Mouse (Mus musculus) erythroblast, embryonic 14.5 days (primary cell): ENCODE results near the gene Mgst1. TPM values are rescaled to one million over a fixed set of nuclear protein-coding genes. Genes with fewer than 3 reads are reported as not detected.
A peak's percentile ranks its signal among the peaks of the same experiment; 100 is the strongest.

Source experiments
- H3K27me3 ChIP-seq: 2 replicates; pipeline ENCODE4 v1.6.1; 2012; ENCODE audit warnings: inconsistent platforms; ENCODE audit not compliant: control insufficient read depth
- H3K36me3 ChIP-seq: 2 replicates; pipeline ENCODE4 v1.6.1; 2012; ENCODE audit warnings: mild to moderate bottlenecking, inconsistent platforms; ENCODE audit not compliant: control insufficient read depth
- H3K4me1 ChIP-seq: 2 replicates; pipeline ENCODE4 v1.6.1; 2012; ENCODE audit warnings: inconsistent platforms; ENCODE audit not compliant: control insufficient read depth
- H3K4me3 ChIP-seq: replicated peaks from 2 replicates; pipeline ENCODE3; 2012; ENCODE audit warnings: moderate library complexity, mild to moderate bottlenecking, inconsistent platforms
- H3K9me3 ChIP-seq: 2 replicates; pipeline ENCODE4 v1.6.1; 2012; ENCODE audit warnings: low read length, inconsistent platforms, mixed read lengths; ENCODE audit not compliant: control insufficient read depth
- GATA1 ChIP-seq: IDR thresholded peaks from 2 replicates; pipeline ENCODE4 v1.6.1; 2012; ENCODE audit warnings: low read length, inconsistent platforms, mixed read lengths
- TAL1 ChIP-seq: IDR thresholded peaks from 3 replicates; pipeline ENCODE4 v1.6.1; 2012; ENCODE audit warnings: low read length, inconsistent platforms, mixed read lengths
- polyA plus RNA-seq: library from polyadenylated mRNA; stranded (reverse); fragments of >175 nt; gene quantifications from 2 replicates; pipeline ENCODE4 v1.2.3, GENCODE M21; 2012

The Mgst1 gene
- polyA plus RNA-seq, 1 experiment = 0.07 TPM

DNA sequence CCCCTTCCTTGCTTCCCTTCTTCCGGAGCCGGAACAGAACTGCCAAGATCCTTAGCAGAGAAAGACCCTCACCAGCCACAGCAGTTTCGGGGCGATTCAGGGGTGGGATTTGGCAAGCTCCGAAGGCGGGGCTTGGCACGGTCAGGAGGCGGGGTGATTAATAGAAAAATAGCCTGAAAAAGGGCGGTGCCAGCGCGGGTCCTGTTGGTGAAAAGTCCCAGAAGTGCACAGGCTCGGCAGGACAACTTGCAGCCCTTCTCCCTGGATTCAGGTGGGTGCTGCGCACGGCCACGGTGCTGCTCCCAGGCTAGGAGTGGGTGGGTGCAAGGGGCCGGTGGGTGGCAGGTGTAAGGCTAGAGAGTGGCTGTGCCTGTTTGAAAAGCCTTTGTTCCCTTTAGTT is 220 bp downstream of the Mgst1 start:
- no peak for TF ChIP-seq TAL1
- no peak for TF ChIP-seq GATA1
- H3K36me3 ChIP-seq = no peaks in the 10 kb centered on the region

GRCm38 (mm10) chr6:138141111-138141592 is 1.0 kb downstream of the Mgst1 start:
- Histone ChIP-seq H3K27me3 (no peaks in the 10 kb centered on the region), H3K36me3 (no peaks in the 10 kb centered on the region), H3K9me3 (no peaks in the 10 kb centered on the region; the same call in 1 of the 2 replicates), H3K4me1 (no peaks in the 10 kb centered on the region), H3K4me3 (peak overlapping the region; percentile 55)
- TF ChIP-seq GATA1 (no peak), TAL1 (no peak)

More for the DNA sequence above, 220 bp downstream of the Mgst1 start:
- Histone ChIP-seq H3K27me3 (no peaks in the 10 kb centered on the region), H3K4me1 (no peaks in the 10 kb centered on the region), H3K9me3 (no peaks in the 10 kb centered on the region; the same call in 1 of the 2 replicates), H3K4me3 (peak overlapping the region; percentile 55)

GRCm38 (mm10) chr6:138142604-138143003 is 2.5 kb downstream of the Mgst1 start:
- H3K27me3 ChIP-seq = no peaks in the 10 kb centered on the region
- H3K4me3 ChIP-seq = no peak overlapping the region
- TF ChIP-seq TAL1 (no peak), GATA1 (no peak)
- no peaks in the 10 kb centered on the region for H3K36me3 ChIP-seq
- H3K9me3 ChIP-seq = peaks cover 8% of the 10 kb centered on the region
- no peaks in the 10 kb centered on the region for H3K4me1 ChIP-seq

GRCm38 (mm10) chr6:138143450-138143849 is 3.3 kb downstream of the Mgst1 start:
- no peak overlapping the region for H3K4me3 ChIP-seq

DNA sequence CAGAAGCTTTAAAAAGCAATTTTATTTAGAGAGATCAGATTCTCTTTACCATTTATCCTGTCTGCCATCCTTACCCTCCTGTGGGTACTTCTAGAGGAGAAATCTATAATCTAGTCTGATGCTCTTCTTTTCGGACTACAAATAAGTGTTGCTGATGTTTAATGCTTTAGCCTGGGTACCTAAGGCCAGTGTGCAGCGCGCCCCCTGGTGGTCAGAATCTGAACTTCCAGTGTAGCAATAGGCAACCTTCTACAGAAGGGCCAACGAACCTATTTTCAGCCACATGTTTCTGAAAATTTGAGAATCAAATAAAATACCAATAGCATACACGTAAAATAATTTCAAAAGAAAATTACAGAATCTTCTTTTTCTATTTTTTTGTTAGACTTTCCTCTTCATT is 13.0 kb downstream of the Mgst1 start:
- Histone ChIP-seq H3K4me1 (no peaks in the 10 kb centered on the region), H3K9me3 (peaks cover 23% of the 10 kb centered on the region), H3K27me3 (no peaks in the 10 kb centered on the region), H3K36me3 (no peaks in the 10 kb centered on the region; the same call in 1 of the 2 replicates), H3K4me3 (no peak overlapping the region)
- TF ChIP-seq TAL1 (no peak), GATA1 (no peak)

More at GRCm38 (mm10) chr6:138143450-138143849, 3.3 kb downstream of the Mgst1 start:
- TF ChIP-seq GATA1 = no peak
- TF ChIP-seq TAL1 = no peak
- peaks cover 13% of the 10 kb centered on the region for H3K9me3 ChIP-seq
- no peaks in the 10 kb centered on the region for H3K4me1 ChIP-seq
- no peaks in the 10 kb centered on the region for H3K27me3 ChIP-seq
- no peaks in the 10 kb centered on the region; the same call in 1 of the 2 replicates for H3K36me3 ChIP-seq

GRCm38 (mm10) chr6:138163920-138164319 is 23.8 kb downstream of the Mgst1 start:
- Histone ChIP-seq H3K27me3 (no peaks in the 10 kb centered on the region), H3K9me3 (peaks cover 2% of the 10 kb centered on the region; the same call in 1 of the 2 replicates), H3K36me3 (no peaks in the 10 kb centered on the region), H3K4me3 (no peak overlapping the region), H3K4me1 (no peaks in the 10 kb centered on the region)
- TF ChIP-seq TAL1 (no peak), GATA1 (no peak)

GRCm38 (mm10) chr6:138171480-138172224 is 31.5 kb downstream of the Mgst1 start:
- Histone ChIP-seq H3K4me3 (no peak overlapping the region), H3K36me3 (no peaks in the 10 kb centered on the region), H3K27me3 (no peaks in the 10 kb centered on the region), H3K9me3 (peaks cover 4% of the 10 kb centered on the region; the same call in 1 of the 2 replicates), H3K4me1 (no peaks in the 10 kb centered on the region)
- TF ChIP-seq TAL1 = no peak
- TF ChIP-seq GATA1 = no peak

Other genes starting within 250 kb of the Mgst1 start
- not detected in 2 replicates for gene Slc15a5, start 60.4 kb upstream of the Mgst1 start, polyA plus RNA-seq